Mouse (Mus musculus): ENCODE results near the gene Frmd6. TPM values are rescaled to one million over a fixed set of nuclear protein-coding genes. Genes with fewer than 3 reads are reported as not detected.
A peak's percentile ranks its signal among the peaks of the same experiment; 100 is the strongest.

The Frmd6 gene
- total RNA-seq, 2 experiments from 2014 or later = 20.7 to 20.9 TPM

DNA sequence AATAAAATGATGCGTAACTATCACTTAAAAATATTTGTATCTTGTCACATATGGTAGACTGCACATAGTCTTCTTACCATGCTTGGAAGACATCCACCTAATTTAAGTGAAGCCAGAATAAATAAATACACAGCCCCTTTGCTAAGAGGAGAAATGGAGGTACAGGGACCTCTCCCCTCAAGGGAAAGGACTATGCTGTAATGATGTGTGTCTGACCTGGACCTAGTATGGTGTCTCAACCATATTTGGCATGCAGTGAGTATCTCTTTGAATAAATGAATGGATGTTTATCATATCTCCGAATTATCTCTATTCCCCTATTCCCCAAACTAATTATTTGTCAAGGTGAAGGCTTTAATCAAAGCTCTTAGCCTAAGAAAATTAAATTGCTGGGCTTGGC lies 15.4 kb upstream of the Frmd6 start:
- DNase-seq = no peak

DNA sequence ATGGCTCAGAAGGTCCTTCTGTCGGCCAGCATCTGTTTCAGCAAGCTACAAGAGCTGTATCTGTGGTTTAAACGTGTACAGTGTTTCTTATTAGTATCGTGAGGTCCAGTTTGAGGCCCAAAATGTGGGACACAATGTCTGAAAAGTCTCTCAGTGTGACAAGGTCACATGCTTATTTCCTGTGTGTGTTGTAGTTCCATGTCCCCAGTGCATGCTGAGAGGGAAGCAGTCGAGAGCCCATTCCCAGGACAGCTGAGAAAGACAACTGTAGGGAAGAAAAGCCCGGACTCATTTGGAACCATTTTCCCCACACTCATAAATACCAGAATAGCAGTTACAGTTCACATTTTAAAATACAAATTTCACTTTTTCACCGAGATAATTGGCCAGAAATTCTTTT lies 13.5 kb upstream of the Frmd6 start:
- no peak for DNase-seq

DNA sequence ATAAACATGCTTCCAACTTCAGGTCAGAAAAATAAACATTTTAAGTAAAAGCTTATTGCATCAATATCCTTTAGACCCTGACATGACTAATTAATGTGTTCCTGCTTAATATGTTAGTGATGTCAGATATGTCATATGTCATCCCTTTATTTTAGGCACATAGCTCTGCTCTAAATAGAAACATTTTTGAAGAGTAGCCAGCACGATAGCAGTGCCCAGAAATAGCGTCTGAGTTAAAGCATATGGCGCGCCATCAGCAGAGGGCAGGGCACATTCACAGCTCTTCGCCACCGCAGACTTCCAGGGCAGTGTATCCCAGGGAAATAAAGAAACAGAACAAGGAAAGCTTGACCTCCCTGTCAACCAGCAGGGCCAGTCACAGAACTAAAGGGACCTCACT lies 13.1 kb upstream of the Frmd6 start:
- peak in 1 of 2 experiments; percentile 23 for DNase-seq

DNA sequence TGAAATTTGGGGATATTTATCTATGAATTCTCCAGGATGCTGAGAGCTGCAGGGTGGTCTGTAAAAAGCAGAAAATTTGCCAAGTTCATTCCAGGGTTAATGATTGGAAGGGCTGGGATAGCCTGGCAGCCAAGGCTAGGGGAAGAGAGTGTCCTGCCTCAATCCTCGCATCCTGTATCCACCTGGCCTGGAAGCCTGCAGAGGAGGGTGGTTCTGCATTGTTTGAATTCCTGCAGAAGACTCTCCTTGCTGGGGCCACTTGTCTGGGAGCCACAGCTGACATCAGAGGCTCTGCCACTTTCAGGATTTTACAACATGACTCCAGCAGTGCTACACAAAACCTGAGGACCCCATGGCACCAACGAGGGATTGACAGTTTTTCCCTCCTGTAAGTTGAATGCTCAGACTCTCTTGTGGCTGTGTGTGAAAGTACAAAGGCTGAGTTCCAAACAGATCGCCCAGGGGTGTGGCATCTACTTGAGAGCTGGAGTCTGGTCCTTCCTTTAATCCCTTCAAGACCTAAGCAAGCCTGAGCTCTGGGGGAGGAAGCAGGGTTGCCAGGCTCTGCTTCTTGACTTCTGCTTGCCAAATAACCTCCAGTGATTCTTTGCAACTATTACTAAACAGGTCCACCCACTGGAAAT lies 12.4 kb upstream of the Frmd6 start:
- DNase-seq = no peak

DNA sequence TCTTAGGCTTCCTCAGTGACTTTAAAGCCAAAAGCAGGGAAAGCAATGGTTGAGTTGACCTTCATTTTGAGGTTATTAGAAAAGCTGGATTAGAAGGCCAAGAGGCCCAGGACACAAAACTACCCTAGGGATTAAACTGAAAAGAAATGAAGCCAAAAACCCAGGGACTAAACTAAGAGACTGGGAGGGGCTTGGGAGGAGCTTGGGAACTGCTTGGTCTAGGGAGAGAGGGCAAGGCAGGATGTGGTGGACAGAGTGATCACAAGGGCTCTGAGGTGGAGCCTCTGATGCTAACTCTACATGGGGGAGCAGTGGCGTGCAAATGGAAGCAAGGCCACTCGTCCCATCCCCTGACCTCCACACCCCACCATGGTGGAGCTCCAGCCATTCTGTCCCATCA lies 8.6 kb upstream of the Frmd6 start:
- no peak for DNase-seq

DNA sequence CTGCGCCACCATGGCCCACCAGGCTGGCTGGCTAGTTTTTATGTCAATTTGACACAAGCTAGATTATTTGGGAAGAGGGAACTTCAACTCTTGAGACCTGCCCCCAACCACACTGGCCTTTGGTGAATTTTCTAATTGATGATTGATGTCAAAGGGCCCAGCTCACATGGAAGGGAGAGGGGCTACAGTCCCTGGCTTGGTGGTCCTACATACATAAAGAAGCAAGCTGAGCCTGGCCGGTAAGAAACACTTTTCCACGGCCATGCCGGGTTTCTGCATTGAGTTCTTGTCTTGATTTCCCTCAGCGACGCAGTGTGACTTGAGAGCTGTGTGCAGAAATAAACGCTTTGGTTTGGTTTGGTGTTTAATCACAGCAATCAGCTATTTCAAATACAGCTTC lies 1.3 kb upstream of the Frmd6 start:
- no peak for DNase-seq

DNA sequence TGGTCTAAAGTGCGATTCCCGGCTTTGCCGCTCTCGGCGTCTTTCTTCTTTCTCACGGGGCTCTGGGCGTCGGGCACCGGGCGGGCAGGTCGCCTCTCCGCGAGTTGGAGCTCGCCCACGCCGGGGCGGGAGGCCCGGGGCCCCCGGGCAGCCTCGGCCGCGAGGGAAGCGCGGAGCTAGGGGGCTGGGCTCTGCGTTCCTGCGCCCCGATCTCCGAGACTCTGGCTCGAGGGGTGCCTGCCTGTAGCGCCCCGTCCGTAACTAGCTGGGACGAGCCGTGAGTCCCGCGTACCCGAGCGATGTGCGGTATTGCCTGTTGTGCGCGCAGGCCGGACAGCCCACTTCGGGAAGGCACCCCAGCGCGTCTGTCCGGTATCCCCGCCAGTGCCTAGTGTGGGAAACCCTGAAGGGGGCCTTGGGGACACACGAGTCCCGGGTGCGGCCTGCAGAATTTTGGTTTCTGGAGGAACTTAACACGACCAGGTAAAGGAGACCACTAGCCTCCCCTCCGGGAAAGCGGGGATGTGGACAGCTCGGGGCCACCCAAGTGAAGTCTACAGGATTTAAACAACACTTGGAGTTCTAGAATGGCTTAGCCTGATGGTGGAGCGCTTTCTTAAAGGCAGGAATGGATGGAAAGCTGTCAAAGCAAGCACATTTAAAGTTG lies 470 bp downstream of the Frmd6 start:
- peak; percentile 52 to 61 for DNase-seq

DNA sequence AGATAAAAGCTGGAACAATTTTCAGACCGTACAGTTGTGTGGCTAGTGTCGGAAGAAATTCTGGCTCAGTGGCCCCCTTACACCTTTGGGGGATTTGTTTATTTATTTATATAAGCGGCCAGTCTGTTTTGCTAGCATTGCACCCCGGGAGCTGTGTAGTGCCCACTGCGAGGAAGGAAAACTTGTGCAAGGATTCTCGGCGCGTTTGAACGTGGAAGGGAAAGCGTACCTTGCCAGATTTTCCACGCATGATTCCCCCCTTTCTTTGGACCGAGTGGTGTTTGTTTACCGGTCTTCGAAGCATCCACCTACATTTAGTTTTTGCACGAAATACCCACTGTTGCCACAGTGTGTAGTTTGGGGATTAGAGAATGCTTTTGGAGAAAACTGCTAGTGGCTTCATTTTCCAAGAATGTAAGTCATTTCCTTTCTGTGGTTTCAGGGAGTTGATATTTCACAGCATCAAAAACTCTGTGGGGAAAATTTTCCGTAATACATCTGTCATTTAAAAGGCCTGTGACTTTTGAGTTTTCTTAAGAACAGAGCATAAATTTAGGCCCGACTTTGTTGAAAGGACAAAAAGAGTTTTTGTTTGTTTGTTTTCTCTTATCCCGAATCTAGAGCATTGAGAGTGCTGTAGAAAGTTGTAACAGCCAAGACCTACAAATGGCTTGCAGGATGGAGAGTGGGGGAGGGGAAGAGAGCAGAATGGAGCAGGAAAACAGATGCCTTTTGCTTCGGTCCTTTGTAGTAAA lies 1.2 kb downstream of the Frmd6 start:
- no peak for DNase-seq

DNA sequence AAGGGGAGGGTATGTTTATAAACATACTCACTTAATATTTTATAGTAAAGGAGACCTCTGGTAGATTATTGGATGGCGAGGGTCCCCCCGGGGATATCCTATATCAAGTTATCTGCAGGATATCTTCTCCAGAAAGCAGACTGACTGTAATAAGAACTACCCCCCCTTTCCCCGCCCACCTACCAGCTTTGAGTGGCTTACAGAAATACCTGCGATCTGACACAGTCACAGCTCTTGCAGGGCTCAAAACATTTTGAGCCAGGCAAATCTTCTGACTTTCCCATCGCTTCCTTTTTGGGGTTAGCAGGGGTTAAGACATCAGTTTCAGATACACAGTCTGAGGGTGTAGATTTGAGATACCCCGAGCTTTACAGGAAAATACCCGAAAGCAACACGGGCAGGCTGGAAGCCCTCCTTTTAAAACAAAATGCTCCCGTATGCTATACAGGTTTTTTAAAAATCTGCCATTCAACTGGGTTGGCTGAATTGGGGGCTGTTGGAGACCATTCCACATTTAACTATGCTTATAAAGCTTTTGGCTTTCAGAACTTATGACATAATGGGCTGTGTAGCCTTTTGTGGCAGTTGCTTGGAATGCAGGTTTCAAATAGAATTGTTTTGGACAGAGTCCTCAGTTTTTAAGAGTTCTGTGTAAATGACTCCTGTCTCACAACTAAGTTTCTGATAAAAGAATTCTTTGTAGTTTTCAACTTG lies 2.0 kb downstream of the Frmd6 start:
- no peak for DNase-seq

DNA sequence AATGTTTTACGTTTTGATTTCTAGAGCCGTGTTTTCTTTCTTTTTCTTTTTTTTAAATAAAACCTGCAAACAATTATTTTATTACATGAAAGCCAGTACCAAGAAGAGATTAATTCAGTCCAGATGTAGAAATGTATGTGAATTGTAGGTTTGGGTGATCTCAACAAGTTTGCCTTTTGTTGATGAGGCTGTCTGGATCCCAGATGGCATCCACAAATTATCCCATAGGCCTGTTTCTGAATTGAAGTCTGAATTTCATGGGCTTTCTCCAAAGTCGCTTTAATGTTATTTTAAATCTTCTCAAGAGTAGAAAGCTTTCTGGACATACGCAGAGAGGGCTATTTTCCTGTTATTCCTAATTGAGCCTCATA lies 2.6 kb downstream of the Frmd6 start:
- no peak for DNase-seq

DNA sequence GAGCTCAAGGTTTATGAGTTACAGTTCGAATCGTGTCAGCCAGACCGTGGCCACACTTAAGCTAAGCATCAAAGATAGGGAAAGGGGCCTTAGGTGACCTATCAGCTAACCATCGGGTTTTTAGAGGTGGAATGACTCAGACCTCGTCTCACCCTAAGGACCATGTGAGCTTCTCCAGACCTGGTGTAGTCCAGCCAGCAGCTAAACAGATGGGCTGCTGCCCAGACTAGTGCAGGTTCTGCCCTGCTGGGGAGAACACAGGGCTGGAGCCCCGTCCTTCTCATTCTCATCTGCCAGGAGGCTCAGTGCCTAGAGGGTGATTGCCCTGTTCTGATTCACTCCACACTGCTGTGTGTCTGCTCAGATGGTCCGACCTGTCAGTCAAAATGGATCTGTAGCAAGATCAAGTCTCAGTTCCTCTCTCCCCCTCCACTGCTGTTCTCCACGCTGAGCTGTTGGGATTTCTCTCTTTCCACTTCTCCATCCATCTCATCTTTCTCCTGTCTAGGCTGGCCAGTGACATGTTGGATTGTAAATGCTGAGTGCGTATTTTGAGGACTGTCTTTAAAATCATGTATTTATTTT lies 5.8 kb downstream of the Frmd6 start:
- DNase-seq = no peak

DNA sequence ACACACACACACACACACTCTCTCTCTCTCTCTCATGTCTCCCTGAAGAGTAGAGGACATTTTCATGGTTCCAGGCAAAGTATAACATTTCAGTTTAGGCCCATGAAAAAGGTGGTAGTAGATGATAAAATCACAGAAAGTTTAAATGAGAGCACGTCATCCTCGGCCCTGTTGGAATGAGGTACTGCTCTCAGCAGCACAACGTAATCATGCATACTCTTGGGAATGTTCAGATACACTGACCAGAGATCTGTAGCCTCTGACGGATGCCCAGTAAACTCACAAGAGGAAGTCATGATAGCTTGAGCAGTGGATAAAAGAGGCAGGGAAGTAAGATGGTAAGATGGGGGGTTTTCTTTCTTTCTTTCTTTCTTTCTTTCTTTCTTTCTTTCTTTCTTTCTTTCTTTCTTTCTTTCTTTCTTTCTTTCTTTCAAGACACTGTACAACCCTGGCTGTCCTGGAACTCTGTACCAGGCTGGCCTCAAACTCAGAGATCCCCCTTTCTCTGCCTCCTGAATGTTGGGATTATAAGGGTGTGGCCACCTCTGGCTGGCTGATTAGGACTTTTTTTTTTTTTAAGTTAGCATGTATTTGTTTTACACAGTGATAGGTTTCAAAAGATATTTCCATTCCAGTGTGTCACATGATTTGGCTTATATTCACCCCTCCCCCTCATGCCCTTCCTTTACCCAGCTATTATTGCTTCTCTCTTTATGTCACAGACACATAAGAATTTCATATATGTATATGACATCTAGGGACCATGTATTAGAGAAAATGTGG lies 7.1 kb downstream of the Frmd6 start:
- DNase-seq = no peak

DNA sequence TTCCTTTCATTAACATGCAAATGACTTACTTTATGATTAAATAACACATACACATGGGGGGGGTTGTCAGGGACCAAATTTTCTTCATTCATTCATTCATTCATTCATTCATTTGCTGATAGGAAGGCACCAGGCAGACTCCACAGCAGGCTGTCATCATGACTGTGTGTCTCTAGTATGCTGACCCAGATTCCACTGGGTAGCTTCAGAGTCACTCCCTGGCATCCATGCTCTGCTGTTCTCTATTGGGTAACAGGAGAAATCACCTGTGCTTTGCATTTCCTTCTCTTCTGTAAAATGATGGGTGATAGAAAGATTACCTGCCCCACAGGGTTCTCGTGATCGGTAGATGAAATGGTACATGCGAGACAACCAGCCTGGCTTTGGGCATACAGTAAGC lies 7.7 kb downstream of the Frmd6 start:
- DNase-seq = no peak

DNA sequence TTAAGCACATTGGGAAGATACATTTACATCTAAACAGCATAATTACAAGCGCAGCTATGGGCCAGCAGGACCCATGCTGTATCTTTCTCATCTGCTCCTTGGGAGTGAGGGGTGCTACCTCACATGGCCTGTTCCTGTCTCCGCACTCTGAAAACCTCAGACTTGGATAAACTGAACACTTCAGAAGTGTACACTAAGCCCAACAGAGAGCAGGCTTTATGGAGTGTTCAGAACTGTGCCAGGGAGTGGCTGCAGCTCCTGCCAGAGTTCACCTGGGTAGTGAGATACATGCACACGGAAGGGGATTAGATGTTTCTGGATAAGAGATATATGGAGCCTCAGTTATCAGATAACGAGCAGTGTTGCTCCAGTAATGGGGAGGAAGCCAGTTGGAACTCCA lies 8.7 kb downstream of the Frmd6 start:
- DNase-seq = no peak

DNA sequence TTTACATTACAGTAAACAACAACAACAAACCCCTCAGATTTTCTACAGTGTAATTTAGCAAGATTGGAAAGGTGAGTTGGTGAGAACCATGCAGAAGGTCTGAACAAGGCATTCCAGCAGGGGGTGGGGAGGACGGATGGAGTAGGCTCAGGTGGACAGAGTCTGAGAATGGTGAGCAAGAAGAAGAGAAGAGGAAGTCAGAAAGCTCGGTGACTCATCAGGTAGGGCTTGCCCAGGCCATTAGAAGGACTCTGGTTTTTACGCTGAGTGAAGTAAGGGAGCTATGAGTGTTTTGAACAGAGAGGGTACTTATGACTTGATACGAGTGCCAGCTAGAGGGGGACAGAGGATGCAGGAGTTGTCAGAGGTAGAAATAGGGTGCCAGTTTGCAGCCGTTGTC lies 9.7 kb downstream of the Frmd6 start:
- no peak for DNase-seq

DNA sequence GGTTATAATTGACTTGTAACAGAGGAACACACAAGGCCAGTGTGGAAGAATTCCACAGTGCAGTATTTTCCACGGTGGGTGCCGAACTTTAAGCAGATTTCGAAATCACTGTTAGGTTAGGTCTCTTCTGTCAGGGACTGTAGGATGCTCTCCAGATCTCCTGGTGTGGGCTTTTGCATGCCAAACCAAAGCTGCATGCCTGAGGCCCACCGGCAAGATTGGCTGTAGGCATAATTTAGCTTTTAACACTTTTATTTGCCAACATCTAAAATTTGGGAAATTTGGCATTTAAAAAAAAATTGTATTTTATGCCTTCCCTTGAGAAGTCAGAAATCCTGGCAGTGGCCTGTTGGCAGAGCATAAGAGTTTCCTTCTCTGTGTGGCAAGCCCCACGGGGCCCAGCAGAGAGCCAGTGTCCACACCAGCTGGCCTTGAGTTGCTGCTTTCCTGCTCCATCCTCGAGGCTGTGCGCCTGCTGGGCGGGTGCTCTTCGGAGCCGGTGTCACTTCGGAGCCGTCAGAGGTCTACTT lies 12.5 kb downstream of the Frmd6 start:
- DNase-seq = no peak

DNA sequence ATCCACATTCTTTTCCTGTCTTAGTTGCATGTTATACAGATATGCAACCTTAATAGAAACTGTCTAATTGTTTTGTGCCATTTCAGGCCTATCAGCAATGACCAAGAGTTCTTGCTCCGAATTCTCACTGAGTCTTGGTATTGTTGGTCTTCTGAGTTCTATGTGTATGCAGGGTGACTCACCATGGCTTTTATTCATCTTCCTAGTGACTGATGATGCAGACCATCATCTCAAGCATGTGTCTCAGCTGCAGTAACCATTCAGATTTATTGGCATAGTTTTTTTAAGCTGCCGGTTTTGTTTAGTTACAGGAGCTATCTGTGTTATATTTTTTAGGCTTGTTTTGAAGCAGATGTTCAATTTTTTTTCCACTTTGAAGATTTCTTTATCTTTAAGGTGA lies 20.1 kb downstream of the Frmd6 start:
- DNase-seq = no peak

DNA sequence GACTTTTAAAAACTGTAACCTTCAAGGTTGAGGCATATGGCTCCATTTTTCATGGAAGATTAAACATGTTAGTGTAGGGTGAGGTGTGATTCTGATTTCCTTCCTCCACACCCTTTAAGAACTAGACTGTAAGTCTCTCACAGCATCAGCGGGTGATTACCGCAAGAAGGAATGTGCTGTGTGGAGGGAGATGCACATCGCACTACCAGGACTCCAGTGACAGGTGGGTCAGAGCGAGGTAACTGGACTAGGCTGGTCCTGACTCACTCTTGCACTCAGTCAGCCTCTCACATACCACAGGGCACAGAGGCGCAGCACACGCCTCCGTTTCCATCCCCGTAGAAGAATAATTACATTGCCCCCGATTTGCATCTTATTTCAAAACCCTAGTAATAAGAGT lies 23.7 kb downstream of the Frmd6 start:
- DNase-seq = no peak

DNA sequence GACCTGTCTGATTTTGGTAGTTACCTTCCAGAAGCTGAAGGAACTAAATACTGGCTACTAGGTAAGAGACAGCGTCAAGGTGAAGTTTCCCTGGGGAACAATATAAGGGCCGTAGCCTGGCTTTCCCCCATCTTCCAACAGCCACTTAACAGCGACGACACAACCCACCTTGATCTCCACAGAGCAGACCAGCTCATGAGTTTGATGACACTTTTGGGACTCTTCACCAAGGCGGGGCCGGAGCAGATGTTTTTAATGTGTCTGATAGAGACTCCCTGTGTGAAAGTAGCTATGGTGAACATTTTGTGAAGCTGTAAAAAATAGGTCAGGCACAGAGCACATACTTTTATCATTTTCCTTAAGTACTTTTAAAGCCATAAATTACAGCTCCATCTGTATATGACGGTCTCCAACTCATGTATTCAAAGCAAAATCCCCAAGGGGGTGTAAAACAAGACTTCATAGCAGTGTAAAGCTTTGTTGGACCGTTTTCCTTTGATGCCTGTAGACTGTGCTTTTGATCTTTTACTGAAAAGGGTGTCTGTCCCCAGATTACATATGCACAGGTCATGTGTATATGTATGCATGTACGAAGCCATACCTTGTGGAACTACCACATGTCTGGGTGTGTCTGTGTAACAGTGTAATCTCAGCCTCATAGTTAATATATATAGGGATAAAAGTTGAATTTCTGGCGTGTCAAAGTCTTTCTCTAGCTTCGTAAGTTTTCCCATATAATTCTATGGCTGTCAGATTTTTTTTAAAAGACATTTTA lies 24.4 kb downstream of the Frmd6 start:
- DNase-seq = no peak

DNA sequence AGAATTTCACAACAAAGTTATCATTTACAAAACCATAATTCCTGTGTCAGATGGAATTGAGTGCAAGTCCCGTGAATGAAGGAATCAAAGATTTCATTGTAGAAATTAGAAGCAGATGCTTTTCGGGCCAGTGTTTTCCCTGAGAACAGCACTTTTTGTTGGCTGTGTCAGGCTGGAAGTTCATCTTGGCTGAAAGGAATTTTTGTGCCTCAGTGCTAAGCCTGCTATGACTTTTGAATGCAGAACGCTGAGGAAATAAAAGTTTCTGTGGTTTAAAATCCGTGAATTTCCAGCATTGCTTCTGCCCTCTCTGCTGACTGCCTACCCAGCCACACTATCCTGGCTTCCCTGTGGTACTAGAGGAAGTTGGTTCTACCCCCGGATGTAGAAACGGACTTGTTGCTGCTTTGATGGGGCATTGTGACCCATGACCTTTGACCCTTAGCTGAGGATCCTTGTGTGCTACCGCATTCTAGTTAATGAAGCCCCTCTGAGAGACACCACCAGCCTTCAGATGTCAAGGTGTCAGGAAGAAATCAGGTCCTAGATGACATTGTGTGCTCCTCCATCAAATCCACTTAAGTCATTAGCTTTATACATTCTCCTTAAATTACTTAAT lies 26.1 kb downstream of the Frmd6 start:
- no peak for DNase-seq

DNA sequence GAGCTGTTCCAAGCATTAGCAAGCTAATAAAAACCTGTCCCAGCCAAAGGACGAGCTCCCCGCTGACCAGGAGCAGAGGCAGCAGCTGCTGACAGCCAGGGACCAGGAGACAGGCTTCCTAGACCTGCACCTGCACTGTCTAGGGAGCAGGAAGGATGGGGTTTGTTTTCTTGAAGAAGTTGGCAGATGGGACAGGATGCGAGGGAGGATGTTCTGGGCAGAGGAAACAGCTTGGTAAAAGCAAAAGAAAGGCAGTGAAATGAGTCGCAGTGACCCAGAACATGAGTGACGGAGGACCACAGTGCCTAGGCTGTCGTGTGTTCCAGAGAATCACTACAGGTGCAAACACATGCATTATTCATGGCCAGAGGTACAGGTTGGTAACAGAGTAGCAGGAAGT lies 27.7 kb downstream of the Frmd6 start:
- DNase-seq = peak in 1 of 2 experiments; percentile 28
